Mouse (Mus musculus) mouse trophoblast stem cell (cell line): ENCODE measurements at regions not wholly inside any gene's neighbourhood (a gene's known extent, or its start where the extent isn't known, plus 50 kb on each side); places are given as distances from the start of the nearest gene placed in this dataset.

Experiments
- in situ Hi-C, 2 experiments: fragments of 300-500 bp; cut with MseI, MboI; formaldehyde crosslinking; loops; 2 replicates in 1 of 2; 3 replicates in 1 of 2; pipeline ENCODE4 v1.15.1; 2025

DNA sequence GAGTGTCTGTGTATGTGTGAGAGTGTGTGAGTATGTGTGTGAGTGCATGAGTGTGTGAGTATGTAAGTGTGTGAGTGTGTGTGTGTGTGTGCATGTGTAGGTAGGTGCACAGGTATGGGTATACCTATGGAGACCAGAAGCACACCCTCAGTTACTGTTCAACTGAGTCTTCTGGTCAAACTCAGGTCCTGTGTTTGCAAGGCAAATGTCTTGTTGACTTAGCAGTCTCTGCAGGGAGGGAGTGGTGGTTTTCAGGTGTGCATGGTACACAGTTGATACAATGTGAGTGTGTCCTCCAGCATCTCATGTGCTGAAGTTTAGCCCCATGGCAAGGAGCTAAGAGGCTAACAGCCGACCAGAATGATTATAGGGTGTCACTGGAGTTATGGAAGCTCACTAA lies 166.7 kb downstream of the Gadd45g start:
- in situ Hi-C loops: no loop called here

DNA sequence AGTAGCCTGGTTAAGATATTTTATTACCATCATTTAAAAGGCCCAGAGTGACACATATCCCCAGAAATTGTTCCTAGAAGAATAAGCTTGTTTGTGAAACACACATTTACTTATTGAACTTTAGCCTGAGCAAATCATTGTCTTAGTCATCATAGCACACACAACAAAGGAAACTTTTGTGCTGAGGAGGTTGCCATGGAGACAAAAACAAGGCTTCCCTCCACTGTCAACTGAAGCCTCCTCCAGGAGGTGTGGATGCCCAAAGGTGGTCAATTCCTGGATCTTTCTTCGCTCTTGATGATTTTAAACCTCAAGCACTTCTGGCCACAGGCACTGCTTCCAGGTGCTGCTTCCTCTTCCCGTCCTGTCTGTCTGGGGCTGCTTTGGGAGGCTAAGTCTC lies 167.3 kb downstream of the Gadd45g start:
- in situ Hi-C loops: no loop called here

DNA sequence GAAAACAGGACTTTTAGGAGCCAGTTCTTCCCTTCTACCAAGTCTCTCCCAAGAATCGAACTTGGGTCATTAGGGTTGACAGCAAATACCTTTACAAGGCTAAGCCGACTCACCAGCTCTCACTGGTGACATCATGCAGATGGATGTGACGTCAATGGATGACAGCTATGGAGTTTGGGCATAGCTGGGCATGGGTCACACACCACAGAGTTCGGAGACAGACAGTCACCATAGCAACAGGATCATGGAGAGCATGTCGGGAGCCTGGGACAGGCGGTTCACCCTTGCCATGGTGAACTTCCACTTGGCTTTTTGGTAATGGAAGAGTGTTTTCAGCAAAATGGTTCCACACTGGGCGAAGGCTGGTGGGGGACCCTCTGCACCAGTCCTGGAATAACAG lies 168.1 kb downstream of the Gadd45g start:
- in situ Hi-C loops: no loop called here

DNA sequence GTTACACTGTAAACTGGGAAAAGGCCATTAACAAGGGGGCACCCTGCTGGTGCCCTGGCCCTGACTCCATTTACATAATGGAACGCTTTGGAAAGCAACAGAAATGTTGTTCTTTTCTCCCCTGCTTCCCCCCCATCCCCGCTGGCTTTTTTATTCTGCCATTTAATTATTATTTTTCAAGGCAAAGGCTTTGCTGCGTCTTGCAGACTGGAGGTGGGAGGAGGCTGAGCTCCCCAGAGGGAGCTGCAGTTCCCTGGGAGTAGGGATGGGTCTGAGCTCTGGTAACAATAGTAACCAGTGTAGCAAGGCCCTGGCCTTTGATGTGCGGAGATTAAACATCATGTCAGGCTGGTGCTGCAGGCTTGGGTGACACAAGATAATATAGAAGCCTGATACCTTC lies 168.6 kb downstream of the Gadd45g start:
- in situ Hi-C loops: no loop called here

DNA sequence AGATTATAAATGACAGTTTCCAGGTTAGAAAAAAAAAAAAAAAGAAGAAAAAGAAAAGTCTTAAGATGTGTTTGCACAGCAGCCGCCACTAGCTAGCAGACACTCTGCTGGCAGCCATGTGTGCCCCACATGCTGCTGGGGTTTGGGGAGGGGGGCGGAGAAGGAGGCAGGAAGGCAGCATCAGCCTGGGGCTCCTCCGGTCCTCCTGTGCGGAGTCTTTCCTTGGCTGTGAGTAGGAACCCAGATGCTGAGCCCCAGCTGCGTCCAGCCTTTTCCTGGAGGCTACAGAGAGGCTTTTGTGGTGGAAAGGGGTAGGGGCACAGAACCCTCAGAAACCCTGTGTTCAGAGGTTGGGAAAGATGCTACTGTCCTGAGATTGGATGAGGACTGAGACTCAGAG lies 169.0 kb downstream of the Gadd45g start:
- in situ Hi-C loops: no loop called here

DNA sequence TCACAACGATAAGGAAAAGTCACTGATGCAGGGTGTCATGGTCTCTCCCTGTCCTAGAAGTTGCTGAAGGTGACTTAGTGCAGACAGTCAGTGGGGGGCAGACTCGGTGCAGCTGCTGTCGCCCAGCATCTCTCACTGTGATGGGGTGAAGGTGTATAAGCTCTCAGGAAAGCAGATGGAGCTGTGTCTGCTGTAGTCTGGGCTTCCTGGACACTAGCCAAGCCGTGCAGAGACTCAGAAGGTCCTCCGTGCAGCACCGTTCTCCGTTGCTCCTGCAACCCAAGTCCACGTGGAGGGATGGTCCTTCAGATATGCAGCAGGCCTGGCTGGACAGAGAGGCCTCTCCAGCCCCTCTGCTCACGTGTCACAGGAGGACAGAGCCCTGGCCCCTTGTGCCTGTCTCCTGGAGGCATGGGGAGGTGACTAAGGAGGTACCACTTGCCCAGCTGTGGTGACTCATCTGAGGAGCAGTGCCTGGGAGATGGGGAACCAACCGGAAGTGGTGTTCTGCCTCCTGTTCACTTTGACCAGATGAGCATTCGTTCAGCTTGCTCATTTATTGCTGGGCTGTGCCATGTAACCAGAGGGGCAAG lies 171.2 kb downstream of the Gadd45g start:
- in situ Hi-C loops: no loop called here

DNA sequence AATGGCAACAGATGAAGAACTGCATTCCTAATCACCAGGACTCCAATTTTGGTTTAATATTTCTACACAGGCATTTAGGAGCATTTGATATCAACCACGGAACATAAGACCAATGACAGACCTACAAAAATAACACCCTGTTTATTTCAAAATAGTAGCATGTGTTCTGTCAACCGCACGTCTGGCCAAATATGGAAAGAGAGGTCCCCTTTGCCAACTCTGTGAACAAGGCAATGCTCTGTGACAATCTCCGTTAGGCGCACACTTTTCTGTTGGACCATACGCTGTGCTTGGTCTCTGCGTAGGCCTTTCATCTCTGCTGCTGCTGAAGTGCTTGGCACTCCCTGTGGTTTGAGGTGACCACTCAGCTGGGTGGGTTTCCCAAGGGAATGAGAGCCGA lies 173.2 kb downstream of the Gadd45g start:
- in situ Hi-C loops: no loop called here

DNA sequence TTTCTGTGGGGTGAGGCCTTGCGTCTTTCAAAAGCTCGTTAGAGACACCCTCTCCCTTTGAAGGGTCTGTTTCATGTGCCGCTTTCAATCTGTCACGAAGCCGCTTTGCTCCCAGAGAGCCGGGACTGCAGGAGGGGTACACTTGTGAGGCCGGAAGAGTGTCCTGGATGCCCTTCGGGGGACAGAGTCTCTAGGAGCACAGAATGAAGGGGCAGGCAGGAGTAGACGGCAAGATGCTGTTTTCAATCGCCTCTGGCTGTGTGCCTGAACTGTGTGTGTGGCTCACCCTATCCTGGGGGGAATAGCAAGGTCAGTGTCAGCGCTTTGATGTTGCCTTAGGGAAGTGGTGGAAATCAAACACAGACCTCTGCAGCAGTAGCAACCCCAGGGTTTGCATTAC lies 174.7 kb downstream of the Gadd45g start:
- in situ Hi-C loops: no loop called here

DNA sequence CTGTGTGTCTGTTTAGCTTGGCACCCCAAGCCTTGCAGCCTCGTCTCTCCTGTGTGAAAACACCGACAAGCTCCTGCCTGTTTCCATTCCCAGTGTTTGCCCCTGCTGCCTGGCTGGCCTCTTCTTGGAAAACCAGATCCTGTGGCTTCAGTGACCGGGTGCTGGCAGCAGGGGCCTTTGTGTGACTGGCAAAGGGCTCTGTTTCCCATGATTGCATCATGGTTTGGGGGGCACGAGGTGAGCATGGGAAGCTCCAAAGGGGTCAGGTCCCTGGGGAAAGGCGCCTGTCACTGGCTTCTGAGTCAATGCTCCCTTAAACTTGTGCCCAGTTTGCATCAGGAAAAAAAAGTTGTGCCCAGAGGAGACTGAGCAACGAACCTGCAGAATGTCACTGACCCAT lies 175.3 kb downstream of the Gadd45g start:
- in situ Hi-C loops: no loop called here

DNA sequence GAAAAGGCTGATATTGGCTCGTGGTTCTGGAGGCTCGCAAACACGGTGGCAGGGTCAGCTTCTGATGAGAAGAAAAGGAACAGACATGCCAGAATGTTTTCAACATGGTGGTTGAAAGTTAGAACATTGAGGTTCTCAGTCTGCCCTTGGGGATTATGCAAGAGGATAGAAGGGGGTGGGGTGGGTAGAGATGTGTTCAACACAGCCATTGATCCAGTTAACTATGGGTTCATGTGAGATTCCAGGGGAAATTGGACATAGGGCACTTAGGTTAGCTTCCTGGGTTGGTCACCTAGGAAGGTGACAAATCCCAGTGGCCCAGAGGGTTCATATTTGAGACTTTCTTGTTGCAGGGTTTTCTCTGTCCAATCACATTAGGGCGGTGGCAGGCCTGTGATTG lies 176.1 kb downstream of the Gadd45g start:
- in situ Hi-C loops: no loop called here

DNA sequence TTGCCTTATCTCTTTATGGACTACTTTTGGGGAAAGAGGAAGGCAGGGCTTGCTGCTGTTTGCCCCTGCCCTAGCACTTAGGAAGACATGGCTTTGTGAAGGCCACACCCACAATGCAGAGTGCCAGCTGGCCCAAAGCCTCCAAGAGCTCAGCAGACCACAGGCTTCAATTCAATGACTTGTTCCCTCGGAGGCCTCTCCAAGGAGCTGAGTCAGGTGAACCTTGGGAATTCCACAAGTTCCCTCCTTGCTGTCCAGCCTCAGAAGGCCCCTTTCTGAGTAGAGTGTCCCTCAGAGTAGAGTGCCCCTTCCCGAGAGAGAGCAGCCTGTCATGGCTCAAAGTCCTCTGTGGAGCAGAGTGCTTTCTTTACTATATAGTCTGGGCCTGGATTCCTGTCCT lies 177.9 kb downstream of the Gadd45g start:
- in situ Hi-C loops: no loop called here

DNA sequence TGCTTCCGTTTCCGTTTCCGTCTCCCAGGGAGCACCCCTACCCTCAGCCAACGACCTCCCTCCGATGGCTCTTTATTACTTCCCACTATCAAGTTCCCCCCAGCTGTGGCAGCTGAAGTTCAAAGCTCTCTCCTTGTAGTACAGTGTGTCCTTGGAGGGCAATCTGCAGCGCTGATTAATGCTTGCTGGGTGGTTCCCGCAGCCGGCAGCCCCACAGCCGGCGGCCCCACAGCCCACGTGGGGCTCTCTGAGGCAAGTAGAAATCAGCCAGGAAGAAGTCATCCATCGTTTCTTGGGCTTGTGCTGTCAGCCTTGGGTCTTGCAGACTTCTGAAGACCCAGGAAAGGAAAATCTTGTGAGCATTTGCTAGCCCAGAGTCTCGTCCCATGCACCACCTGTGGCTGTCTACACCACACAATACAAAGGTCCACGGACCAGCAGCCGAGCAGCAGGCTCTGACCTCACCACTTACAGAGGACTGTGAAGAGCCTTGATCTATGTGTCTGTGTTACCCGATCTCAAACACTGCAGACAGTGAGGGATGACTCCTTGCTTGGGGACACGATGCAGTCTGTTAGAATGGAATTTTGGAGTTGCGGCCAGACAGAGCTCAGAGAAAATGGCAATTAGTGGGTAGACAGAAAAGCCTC lies 178.5 kb downstream of the Gadd45g start:
- in situ Hi-C loops: no loop called here

DNA sequence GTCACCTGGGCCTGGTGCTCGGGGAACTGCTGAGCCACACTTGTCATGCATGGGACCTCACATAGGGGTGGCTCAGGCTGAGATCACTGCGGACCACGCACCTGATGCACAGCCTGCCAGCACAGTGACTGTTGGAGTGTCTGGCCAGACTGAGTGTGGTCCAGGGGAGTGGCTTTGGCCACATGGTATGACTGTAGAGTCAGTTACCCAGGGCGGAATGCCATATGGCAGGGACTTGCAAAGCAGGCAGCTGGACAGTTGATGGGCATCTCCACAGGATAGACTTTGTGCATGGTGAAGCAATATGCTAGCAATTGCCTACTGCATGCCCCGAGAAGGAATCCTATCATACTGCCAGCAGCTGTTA lies 179.0 kb downstream of the Gadd45g start:
- in situ Hi-C loops: no loop called here

DNA sequence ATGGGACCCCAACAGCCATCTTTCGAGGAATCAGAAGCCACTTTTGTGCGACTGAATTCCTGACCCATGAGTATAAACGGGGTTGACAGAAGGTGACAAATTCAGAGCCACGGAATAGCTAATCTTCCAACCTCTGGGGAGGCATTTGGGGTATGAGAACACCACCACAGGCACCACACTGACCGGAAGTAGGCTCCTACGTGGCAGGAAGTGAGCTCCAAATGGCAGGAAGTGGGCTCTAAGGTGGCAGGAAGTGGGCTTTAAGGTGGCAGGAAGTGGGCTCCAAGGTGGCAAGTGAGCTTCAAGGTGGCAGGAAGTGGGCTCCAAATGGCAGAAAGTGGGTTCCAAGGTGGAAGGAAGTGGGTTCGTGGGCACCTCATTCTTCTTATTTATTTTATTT lies 179.8 kb downstream of the Gadd45g start:
- in situ Hi-C loops: no loop called here

DNA sequence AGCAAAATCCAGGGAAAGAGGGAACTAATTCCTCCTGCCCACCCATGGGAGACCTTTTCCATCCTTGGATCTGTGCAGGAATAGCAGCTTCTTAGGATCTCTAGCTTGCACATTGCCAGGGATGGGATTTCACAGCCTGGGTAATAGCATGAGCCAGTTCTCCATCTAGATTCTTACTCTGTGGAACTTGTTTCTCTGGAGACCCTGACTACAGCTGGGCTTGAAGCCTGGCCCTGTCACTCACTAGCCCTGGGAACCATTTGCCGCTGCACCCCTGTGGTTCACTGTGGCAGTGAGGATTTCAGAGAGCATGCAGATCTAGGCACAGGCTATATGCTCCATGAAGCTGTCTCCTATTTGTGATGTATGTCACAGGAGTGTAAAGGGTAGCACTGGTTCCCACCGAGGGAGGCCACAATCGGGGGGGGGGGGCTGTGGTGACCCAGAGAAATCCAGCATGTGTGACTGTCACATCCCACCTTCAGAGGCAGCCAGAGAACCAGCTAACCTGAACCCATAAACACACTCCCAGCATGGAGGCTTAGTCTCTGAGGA lies 183.5 kb downstream of the Gadd45g start:
- in situ Hi-C loops: no loop called here

DNA sequence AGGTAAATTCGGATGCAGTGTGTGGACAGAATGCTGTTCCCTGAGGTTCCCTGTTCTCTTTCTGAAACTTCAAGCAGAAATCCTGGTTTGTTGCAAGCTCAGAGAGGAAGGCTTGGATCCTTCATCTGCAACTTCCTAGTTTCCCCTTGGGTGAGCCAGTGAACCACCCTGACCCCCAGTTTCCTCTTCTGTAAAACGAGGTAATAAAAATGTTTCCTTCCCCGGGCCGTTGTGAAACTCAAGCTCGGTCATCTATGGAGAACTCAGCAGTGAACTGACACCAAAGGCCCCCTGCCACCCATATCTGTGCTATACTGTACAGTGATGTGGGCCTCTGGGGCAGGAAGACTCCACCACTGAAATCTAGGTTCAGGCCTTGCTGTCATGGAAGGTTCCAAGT lies 185.0 kb downstream of the Gadd45g start:
- in situ Hi-C loops: no loop called here

DNA sequence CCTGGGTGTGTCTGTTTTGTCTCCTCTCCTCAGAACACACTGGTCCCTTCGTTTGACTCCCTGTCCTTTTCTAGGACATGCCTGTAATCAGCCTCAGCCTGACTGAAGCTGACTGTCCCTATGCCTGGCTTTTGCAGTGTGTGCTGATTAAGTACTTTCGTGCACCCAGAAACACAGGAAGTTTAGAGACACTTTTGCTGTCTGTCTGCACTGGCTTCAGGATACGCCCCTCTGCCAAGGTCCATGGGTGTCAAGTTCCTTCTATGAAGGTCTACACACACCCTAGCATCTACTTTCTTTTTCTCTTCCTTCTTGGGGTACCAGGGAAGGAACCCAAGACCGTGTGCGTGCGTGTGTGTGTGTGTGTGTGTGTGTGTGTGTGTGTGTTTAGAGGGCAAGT lies 189.3 kb downstream of the Gadd45g start:
- in situ Hi-C loops: no loop called here

DNA sequence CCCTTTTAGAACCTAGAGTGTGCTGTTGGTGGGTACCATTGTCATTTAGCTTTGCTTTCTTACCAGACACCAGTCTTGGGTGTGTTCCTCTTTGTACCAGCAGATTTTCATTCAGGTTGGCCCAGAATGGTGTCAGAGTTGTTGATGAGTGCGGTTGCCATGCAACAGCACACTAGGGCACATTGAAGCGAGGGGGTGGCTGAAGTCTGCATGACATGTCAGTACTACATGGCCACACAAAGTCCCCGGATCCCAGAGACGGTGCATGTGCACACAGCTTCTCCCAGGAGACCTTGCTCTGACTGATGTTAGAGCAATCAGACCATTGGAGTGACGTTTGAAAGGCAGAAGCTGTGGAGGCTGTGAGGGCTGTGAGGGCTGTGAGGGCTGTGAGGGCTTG lies 189.9 kb downstream of the Gadd45g start:
- in situ Hi-C loops: no loop called here

DNA sequence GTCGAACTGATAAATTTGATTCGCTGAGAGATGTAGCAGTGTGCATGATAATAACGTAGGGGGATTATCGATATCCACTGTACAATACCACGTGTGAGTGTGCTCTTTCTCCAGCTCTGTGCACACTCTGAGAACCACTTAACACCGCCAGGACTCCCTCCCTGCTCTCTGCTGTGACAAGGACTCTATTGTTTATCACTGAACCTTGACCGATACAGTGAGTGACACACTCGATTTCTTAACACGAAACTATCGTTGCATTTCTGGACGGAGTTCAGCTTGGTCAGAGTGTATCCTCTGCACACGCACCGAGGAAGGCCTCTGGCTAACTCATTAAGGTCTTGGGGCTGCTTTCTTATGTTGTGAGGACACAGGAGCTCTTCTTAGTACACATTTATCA lies 190.7 kb downstream of the Gadd45g start:
- in situ Hi-C loops: no loop called here

DNA sequence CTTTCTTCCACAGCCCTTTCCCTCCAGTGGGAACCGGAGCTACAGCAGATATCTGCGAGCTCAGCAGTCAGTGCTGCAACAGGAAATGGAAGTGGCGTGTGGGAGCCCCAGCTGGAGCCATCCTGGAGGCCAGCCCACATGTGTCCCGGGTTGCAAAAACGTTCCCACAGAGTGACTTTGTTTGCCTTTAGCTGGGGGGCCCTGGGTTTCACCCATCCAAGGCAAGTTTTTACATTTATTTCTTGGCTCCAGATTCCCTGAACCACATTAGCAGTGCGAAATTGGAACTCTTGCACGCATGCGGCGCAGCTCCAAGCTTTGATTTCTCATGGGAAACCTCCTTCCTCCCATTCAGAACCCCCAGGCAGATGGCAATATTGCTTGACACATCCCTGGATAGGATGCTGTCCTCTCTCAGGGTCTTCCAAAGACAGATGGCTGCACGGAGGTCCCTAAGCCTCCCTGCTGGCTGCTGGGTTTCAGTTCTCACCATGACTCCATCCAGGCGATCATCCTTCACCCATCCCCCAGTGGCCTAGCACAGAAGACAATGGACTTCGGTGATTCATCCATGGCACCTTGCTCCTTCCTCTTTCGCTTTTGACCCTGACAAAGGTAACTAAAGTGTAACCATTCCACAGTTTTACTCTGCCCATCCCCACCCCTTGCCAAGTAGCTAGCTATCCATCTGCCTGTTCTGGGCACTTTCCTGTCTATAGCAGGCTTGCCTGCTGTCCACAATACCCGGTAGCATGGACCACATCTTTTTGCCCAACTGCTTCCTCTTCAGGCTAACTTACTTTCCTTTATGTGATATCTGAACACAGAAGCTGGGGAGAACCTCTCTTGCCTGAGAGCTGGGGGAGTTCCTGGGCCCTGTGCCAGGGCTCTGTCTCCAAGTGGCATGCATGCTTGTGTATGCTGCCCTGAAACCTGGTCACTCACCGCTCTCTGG lies 195.3 kb downstream of the Gadd45g start:
- in situ Hi-C loops: no loop called here

DNA sequence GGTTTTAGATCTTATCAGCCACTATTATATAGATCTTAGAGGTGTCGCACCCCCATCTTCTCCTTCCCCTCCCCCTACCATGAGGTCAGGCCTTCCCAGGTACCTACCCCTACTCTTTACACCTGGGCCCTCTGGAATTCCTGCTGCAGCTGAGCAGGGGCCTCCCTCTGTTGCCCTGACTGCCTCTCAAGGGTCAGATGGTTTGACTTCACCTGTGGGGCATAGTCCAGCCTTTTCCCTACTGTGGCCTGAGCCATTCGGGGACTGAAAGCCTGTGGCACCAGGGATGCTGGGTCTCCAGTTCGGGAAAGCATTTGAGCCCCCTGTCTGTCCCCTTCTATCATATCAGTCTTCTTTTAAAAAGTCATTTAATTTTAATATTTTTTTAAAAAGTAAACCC lies 196.4 kb downstream of the Gadd45g start:
- in situ Hi-C loops: no loop called here

DNA sequence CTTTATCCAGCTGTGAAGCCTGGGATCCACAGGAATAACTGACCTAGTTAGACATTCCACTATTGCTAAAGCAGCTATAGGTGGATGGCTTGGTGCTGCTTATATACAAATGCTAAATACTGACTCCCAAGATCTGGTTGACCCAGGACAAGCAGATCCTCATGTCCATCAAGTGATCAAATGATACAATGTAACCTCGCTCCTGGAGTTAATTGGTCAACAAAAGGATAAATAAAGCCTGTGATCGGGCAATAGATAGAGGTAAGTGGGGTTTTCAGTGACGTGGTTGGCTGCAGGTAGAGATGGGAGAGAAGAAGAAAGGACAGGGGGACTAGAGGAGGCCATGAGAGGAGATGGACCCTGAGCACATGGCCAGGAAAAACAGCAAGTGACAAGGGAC lies 197.4 kb downstream of the Gadd45g start:
- in situ Hi-C loops: no loop called here

DNA sequence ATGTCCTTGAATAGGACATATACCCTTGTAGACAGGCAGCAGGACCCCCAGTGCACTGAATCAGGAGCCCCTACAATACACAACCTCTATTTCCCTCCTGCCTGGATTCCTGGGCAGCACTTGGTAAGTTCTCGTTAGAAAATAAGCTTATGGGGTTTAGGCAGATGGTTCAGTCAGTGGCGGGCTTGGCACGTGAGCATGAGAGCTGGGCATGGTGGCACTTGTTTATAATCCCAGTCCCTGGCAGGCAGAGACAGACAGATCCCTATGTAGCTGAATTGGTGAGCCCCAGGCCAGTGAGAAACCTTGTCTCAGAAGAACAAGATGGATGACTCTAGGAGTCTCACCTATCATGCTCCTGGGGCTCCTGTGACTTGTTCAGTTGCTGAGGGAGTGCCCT lies 198.9 kb downstream of the Gadd45g start:
- in situ Hi-C loops: no loop called here
